Mouse (Mus musculus) hindbrain, postnatal 0 days (tissue): ENCODE results near the gene Slc38a2. TPM values are rescaled to one million over a fixed set of nuclear protein-coding genes. Genes with fewer than 3 reads are reported as not detected.

Source experiments
- ATAC-seq: fragments of 200-750 bp; cut with Nextera tagmentation; 2 replicates; pipeline ENCODE4 v1.8.0; 2017; ENCODE audit warnings: mild to moderate bottlenecking, moderate TSS enrichment, moderate library complexity
- DNase-seq: peaks from one replicate; pipeline ENCODE4 v3.0.0-alpha.2; 2015; ENCODE audit warnings: low spot score
- H3K27ac ChIP-seq: fragments of 300-500 bp; sonication (generic); 2 replicates; pipeline ENCODE4 v1.5.1; 2014; ENCODE audit warnings: mild to moderate bottlenecking
- H3K27me3 ChIP-seq: fragments of 300-500 bp; sonication (generic); 2 replicates; pipeline ENCODE4 v1.6.1; 2014; ENCODE audit warnings: low read length, mixed read lengths; ENCODE audit not compliant: insufficient read depth
- H3K36me3 ChIP-seq: fragments of 300-500 bp; sonication (generic); 2 replicates; pipeline ENCODE4 v1.6.1; 2014; ENCODE audit warnings: low read length, mixed read lengths; ENCODE audit not compliant: insufficient read depth
- H3K4me1 ChIP-seq: fragments of 300-500 bp; sonication (generic); 2 replicates; pipeline ENCODE4 v1.6.1; 2014; ENCODE audit warnings: antibody characterized with exemption, low read length, mixed read lengths; ENCODE audit not compliant: insufficient read depth
- H3K4me2 ChIP-seq: fragments of 300-500 bp; sonication (generic); 2 replicates; pipeline ENCODE4 v1.6.1; 2014; ENCODE audit warnings: low read depth, mild to moderate bottlenecking, low read length, moderate library complexity, mixed read lengths
- H3K4me3 ChIP-seq: fragments of 300-500 bp; sonication (generic); 2 replicates; pipeline ENCODE4 v1.5.1; 2014; ENCODE audit warnings: low read length
- H3K9ac ChIP-seq: fragments of 300-500 bp; sonication (generic); replicated peaks from 2 replicates; pipeline ENCODE4 v1.6.1; 2014; ENCODE audit warnings: mild to moderate bottlenecking, low read length, moderate library complexity, mixed read lengths
- H3K9me3 ChIP-seq: fragments of 300-500 bp; sonication (generic); 2 replicates; pipeline ENCODE4 v1.6.1; 2016; ENCODE audit warnings: low read length, mixed read lengths
- CTCF ChIP-seq: IDR thresholded peaks from 2 replicates; pipeline ENCODE4 v1.5.1; 2016; ENCODE audit warnings: antibody characterized with exemption, control low read depth, low read depth
- WGBS: fragments of 180-500 bp; shearing (Covaris S2); extraction: QIAGEN DNeasy Blood & Tissue Kit; methylation state at CpG from one replicate; pipeline ENCODE4 v1.1.7; 2014; 5-methylcytosine and 5-hydroxymethylcytosine counted together
- polyA plus RNA-seq: library from polyadenylated mRNA; unstranded; fragments of >200 nt; fragmentation: Nextera tagmentation; extraction: Ambion mirVana; gene quantifications from 2 replicates; pipeline ENCODE4 v1.2.1, GENCODE M21; 2015
- total RNA-seq: library from RNA; depleted of rRNA; stranded (reverse); fragments of >200 nt; gene quantifications from 2 replicates; pipeline ENCODE4 v1.2.3, GENCODE M21; 2014

Gene Slc38a2
- total and polyA plus RNA-seq, 2 experiments from 2014 or later = 74.4 to 85.3 TPM

GRCm38 (mm10) chr15:96744153-96744881, 44.8 kb upstream of the Slc38a2 start:
- DNase-seq (no peak), ATAC-seq (no peak)
- Histone ChIP-seq H3K27me3 (no peaks in the 10 kb centered on the region), H3K9me3 (no peaks in the 10 kb centered on the region), H3K4me2 (no peak overlapping the region), H3K4me3 (no peak overlapping the region), H3K4me1 (no peaks in the 10 kb centered on the region), H3K9ac (no peak overlapping the region), H3K36me3 (no peaks in the 10 kb centered on the region), H3K27ac (no peak overlapping the region)
- WGBS = 81% methylated on average over 18 of the region's 18 CpGs
- TF ChIP-seq CTCF = no peak

DNA sequence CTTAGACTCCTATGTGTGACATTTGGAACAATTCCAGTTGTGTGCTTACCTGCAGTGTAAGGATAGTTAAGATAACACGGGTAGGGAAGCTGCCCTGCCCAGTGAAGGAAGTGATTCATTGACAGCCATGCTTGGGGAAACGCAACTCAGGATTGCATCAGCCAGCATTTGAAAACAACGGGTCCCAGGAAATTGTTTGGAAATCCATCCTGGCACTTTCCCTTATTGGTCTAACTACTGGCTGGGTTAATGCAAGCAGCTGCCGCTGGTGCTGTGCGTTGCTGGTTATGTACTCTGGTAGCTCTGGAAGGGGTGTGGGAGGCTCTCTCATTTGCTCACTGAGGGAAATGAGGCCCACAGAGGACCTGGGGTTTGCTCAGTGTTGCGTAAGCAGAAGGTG, 43.7 kb upstream of the Slc38a2 start:
- no peak for ATAC-seq
- Histone ChIP-seq H3K9me3 (no peaks in the 10 kb centered on the region), H3K27me3 (no peaks in the 10 kb centered on the region), H3K36me3 (no peaks in the 10 kb centered on the region), H3K9ac (no peak overlapping the region), H3K4me3 (no peak overlapping the region), H3K27ac (no peak overlapping the region), H3K4me2 (no peak overlapping the region), H3K4me1 (no peaks in the 10 kb centered on the region)
- no peak for DNase-seq
- 78% methylated on average over 6 of the region's 6 CpGs for WGBS
- TF ChIP-seq CTCF = no peak

DNA sequence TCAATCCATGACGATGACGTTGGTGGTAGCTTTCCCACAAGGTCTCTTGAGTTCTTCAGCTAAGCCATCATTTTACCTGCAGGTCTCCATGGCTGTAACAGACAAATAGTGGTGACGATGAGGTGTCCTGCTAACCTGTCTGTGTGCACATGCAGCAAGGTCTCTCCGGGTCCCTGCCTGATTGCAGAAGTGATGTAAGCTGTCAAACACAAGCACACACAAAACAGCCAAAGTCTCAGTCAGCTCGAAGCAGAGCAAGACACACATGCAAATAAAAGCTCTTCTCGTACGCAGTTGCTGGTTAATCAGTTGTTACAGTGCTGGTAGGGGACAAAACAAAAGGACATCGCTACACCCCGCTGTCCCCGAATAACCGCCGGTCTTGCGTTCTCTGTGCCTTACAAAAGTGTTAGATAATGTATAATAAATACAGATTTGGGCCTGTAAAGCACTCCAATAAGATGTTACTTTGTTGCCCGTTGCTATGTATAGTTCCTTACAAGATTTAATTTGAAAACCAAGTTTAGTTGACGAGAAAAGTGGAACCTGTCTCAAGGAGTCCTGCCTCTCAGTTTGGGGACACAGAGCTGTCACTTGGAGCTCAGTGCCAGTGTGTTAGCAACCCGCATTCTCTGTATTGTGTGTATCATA, 43.2 kb upstream of the Slc38a2 start:
- Histone ChIP-seq H3K9ac (no peak overlapping the region), H3K27me3 (no peaks in the 10 kb centered on the region), H3K9me3 (no peaks in the 10 kb centered on the region), H3K4me2 (no peak overlapping the region), H3K27ac (no peak overlapping the region), H3K4me1 (no peaks in the 10 kb centered on the region), H3K36me3 (no peaks in the 10 kb centered on the region), H3K4me3 (no peak overlapping the region)
- ATAC-seq (no peak), DNase-seq (no peak)
- 72% methylated on average over 16 of the region's 16 CpGs for WGBS
- no peak for TF ChIP-seq CTCF

DNA sequence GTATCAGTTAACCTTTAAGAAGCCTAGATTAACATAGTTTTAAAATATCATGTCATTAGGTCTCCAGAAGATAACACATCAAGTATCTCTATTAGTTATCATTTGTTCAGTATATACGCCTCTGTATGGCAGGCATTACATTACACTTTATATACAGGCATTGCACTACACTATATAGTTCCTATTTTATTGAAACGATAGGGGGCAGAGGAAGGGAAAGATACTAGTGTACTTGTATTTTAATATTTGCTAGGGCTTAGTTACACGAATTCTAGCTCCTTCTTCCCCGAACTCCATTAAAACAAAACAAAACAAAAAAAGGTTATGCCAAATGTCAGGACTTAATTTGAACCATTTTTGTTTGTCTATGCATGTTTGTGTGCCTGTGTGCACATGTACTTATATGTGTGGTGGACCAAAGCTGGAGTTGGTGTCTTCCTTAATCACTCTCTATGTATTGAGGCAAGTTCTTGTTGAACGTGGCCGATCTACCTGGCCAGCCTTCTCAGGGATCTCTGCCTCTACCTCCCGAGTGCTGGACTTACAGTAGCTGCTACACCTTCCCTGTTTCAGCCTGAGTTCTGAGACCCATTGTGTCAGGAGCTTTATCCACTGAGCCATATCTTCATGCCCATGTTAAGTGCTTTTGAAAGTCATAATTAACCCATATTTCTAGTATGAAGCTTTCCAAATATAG, 41.5 kb upstream of the Slc38a2 start:
- Histone ChIP-seq H3K36me3 (no peaks in the 10 kb centered on the region), H3K27ac (no peak overlapping the region), H3K9me3 (no peaks in the 10 kb centered on the region), H3K9ac (no peak overlapping the region), H3K4me3 (no peak overlapping the region), H3K4me1 (no peaks in the 10 kb centered on the region), H3K4me2 (no peak overlapping the region), H3K27me3 (no peaks in the 10 kb centered on the region)
- 90% methylated on average over 7 of the region's 7 CpGs for WGBS
- DNase-seq (no peak), ATAC-seq (no peak)
- TF ChIP-seq CTCF = no peak

GRCm38 (mm10) chr15:96740091-96740490, 40.6 kb upstream of the Slc38a2 start:
- 73% methylated on average over 4 of the region's 4 CpGs for WGBS
- Histone ChIP-seq H3K27me3 (no peaks in the 10 kb centered on the region), H3K9ac (no peak overlapping the region), H3K36me3 (no peaks in the 10 kb centered on the region), H3K4me2 (no peak overlapping the region), H3K4me3 (no peak overlapping the region), H3K9me3 (no peaks in the 10 kb centered on the region), H3K27ac (no peak overlapping the region), H3K4me1 (no peaks in the 10 kb centered on the region)
- no peak for DNase-seq
- ATAC-seq = no peak
- no peak for TF ChIP-seq CTCF

DNA sequence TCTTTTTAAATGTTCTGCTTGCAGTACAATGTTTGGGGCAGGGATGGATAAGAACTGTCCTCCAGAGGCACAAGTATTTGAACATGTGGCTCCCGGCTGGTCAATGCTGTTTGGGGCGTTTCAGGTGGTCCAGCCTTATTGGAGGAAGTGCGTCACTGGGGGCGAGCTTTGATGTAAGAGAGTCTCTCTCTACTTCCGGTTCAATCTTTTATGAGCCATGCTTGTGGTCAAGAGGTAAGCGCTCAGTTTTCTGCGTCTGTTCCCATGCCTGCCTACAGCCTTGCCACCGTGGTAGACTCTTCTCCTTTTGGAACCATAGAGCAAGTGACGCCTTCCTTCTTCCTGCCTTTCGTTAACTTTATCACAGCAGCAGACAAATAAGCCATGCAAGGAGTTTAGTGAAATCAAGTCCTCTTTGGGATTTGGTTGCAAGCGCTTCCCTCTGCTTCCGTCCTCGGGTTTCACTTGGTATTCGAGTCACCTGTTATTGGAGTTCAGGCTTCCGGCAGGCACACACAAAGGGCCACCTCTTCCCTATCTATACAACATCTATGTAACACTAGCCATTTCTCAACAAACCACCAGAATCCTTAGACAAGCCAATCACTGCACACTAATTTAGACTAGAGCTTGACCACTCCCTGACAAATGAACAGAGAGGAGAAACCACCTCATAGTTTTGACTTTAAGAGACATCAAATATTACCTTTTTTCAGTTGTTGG, 37.3 kb upstream of the Slc38a2 start:
- Histone ChIP-seq H3K36me3 (no peaks in the 10 kb centered on the region), H3K4me2 (no peak overlapping the region), H3K9me3 (no peaks in the 10 kb centered on the region), H3K27ac (no peak overlapping the region), H3K4me1 (no peaks in the 10 kb centered on the region), H3K27me3 (no peaks in the 10 kb centered on the region), H3K9ac (no peak overlapping the region), H3K4me3 (no peak overlapping the region)
- ATAC-seq (no peak), DNase-seq (no peak)
- WGBS = 88% methylated on average over 15 of the region's 15 CpGs
- no peak for TF ChIP-seq CTCF
